Mouse (Mus musculus) heart, embryonic 14.5 days (tissue): Measurements from ENCODE around the gene Rapgef2. TPM values are rescaled to one million over a fixed set of nuclear protein-coding genes. Genes with fewer than 3 reads are reported as not detected.

ENCODE experiments used
- ATAC-seq: fragments of 200-750 bp; cut with Nextera tagmentation; 2 replicates; pipeline ENCODE4 v1.8.0; 2017; ENCODE audit warnings: low read depth, moderate TSS enrichment; ENCODE audit not compliant: insufficient number of reproducible peaks, insufficient read depth, low FRiP score
- H3K27ac ChIP-seq, 2 experiments: fragments of 200-500 bp in 1 of 2; fragments of 300-500 bp in 1 of 2; sonication (generic) in 1 of 2; replicated peaks in 1 of 2; 2 replicates each; pipeline ENCODE4 v1.5.1; 2012 to 2014; ENCODE audit warnings: low read depth in 2 of 2, low read length in 2 of 2, control low read depth in 1 of 2, mild to moderate bottlenecking in 1 of 2, mixed read lengths in 1 of 2; ENCODE audit not compliant: control insufficient read depth in 1 of 2, insufficient read depth in 1 of 2
- H3K27me3 ChIP-seq: fragments of 300-500 bp; sonication (generic); 2 replicates; pipeline ENCODE4 v1.6.1; 2014; ENCODE audit warnings: mild to moderate bottlenecking, low read length, control low read depth; ENCODE audit not compliant: control insufficient read depth, insufficient read depth
- H3K36me3 ChIP-seq: fragments of 300-500 bp; sonication (generic); 2 replicates; pipeline ENCODE4 v1.6.1; 2014; ENCODE audit warnings: mild to moderate bottlenecking, control low read depth, low read length, mixed read lengths; ENCODE audit not compliant: control insufficient read depth, insufficient read depth
- H3K4me1 ChIP-seq, 2 experiments: fragments of 200-500 bp in 1 of 2; fragments of 300-500 bp in 1 of 2; sonication (generic) in 1 of 2; 2 replicates each; pipeline ENCODE4 v1.6.1; 2012 to 2014; ENCODE audit warnings: low read length in 2 of 2, control low read depth in 1 of 2, mixed read lengths in 1 of 2; ENCODE audit not compliant: control insufficient read depth in 2 of 2, insufficient read depth in 2 of 2
- H3K4me2 ChIP-seq: fragments of 300-500 bp; sonication (generic); 2 replicates; pipeline ENCODE4 v1.6.1; 2014; ENCODE audit warnings: mild to moderate bottlenecking, low read length
- H3K4me3 ChIP-seq, 2 experiments: fragments of 200-500 bp in 1 of 2; fragments of 300-500 bp in 1 of 2; sonication (generic) in 1 of 2; 2 replicates each; pipeline ENCODE4 v1.5.1; 2012 to 2014; ENCODE audit warnings: low read length in 2 of 2, mild to moderate bottlenecking in 2 of 2, control low read depth in 1 of 2, low read depth in 1 of 2, moderate library complexity in 1 of 2; ENCODE audit not compliant: control insufficient read depth in 1 of 2, insufficient read depth in 1 of 2
- H3K9ac ChIP-seq: fragments of 300-500 bp; sonication (generic); 2 replicates; pipeline ENCODE4 v1.6.1; 2014; ENCODE audit warnings: mild to moderate bottlenecking, low read length
- H3K9me3 ChIP-seq: fragments of 300-500 bp; sonication (generic); 2 replicates; pipeline ENCODE4 v1.6.1; 2016; ENCODE audit warnings: low read length, control low read depth; ENCODE audit not compliant: control insufficient read depth
- WGBS: fragments of 180-500 bp; shearing (Covaris S2); extraction: QIAGEN DNeasy Blood & Tissue Kit; methylation state at CpG from one replicate; pipeline ENCODE4 v1.1.7; 2014; 5-methylcytosine and 5-hydroxymethylcytosine counted together
- polyA plus RNA-seq: library from polyadenylated mRNA; unstranded; fragments of >200 nt; fragmentation: Nextera tagmentation; extraction: Ambion mirVana; gene quantifications from 2 replicates; pipeline ENCODE4 v1.2.1, GENCODE M21; 2014

The Rapgef2 gene
- polyA plus RNA-seq = 7.3 and 8.0 TPM in 2 replicates

DNA sequence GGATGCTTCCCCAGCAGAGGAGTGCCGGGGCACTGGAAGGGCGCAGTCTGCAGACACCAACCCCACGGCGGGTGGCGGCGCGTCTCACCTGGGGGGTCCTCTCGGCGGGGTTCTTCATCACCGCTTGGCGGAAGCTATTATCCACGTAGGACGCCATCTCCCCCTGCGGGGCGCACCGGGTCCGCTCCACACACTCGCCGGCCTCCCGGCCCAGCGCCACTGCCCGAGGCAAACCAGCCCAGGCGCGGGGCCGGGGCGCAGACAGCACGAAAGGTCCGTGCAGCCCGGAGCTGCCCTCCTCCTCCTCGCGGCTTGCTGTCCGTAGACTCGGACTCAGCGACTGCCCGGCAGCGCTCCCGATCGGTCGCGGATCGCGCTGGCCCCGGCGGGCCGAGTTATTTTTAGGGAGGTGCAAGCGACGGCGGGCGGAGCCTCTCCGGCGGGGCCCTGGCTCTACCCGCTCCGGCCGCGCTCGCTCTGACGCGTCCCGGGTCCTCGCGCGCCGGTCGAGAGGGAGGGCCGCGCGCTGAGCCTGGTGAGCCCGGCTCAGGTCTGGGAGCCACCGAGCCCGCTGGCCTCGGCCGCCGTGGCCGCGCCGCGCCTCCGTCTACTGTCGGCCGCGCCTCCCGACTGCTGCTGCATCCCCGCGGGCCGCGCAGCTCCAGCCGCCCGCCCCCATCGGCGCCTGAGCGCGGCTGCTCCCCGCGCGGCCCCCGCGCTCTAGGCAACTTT, at the start of gene Rapgef2:
TSS of gene Rapgef2 (minus strand) at position 142 of the 732 bp plus-strand sequence.
- Histone ChIP-seq H3K4me3 (peak within 1 kb of the TSS; percentile 90 to 99), H3K9ac (peak within 1 kb of the TSS; percentile 89), H3K27me3 (peaks cover 8% of the 10 kb centered on the region; the same call in 1 of the 2 replicates), H3K4me1 (peaks cover 15 to 39% of the 10 kb centered on the region in 2 experiments), H3K36me3 (no peaks in the 10 kb centered on the region), H3K9me3 (no peaks in the 10 kb centered on the region), H3K27ac (peak within 1 kb of the TSS; percentile 95 to 98), H3K4me2 (peak within 1 kb of the TSS; percentile 89)
- peak; percentile 80 for ATAC-seq
- WGBS = under 1% methylated on average over 93 of the region's 97 CpGs

- ATAC-seq = no peak
- 50% methylated on average over 8 of the region's 8 CpGs for WGBS
- Histone ChIP-seq H3K36me3 (no peaks in the 10 kb centered on the region), H3K9me3 (no peaks in the 10 kb centered on the region), H3K27ac (no peak overlapping the region), H3K4me2 (no peak overlapping the region), H3K4me1 (no peaks in the 10 kb centered on the region), H3K27me3 (no peaks in the 10 kb centered on the region), H3K4me3 (no peak overlapping the region), H3K9ac (no peak overlapping the region)
Observed at GRCm38 (mm10) chr3:79333643-79334200, 47.4 kb upstream of the Rapgef2 start.

GRCm38 (mm10) chr3:79333051-79333450, 46.7 kb upstream of the Rapgef2 start:
- WGBS = 73% methylated on average over 7 of the region's 7 CpGs
- H3K36me3 ChIP-seq = no peaks in the 10 kb centered on the region
- H3K4me1 ChIP-seq = no peaks in the 10 kb centered on the region
- no peaks in the 10 kb centered on the region for H3K9me3 ChIP-seq
- no peak overlapping the region for H3K27ac ChIP-seq
- no peak for ATAC-seq
- H3K9ac ChIP-seq = no peak overlapping the region
- no peak overlapping the region for H3K4me3 ChIP-seq
- no peaks in the 10 kb centered on the region for H3K27me3 ChIP-seq
- no peak overlapping the region for H3K4me2 ChIP-seq

DNA sequence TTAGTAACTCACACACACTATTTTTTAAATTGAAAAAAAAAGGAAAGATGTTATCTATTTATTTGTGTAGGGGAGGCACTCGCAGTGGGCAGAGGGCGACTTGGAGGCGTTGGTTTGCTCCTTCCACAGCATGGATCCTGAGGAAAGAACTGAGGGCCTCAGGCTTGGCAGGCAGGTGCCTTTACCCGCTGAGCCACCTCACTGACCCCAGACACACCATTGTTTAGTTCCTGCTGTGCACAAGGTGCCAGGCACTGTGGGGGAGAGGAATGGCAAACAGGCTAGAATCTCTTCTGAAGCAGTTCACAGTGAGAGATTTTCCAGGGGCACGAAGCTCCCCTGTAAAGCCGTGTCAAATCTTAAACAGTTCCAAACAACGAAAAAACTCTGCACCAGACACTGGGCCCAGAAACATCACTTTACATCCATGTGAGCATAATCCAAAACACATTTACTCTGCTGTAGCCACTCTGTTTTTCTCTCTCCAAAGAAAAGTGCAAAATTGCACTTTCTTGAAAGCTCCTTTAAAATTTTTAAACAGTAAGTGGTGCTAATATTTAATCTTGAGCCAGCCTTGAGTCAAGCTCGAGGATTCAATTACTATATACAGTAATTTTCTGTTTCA, 43.5 kb upstream of the Rapgef2 start:
- no peak overlapping the region for H3K4me2 ChIP-seq
- H3K36me3 ChIP-seq = no peaks in the 10 kb centered on the region
- peaks cover 2% of the 10 kb centered on the region in 2 experiments; a peak in 1 of 4 replicates for H3K4me1 ChIP-seq
- H3K27ac ChIP-seq = no peak overlapping the region
- H3K9me3 ChIP-seq = no peaks in the 10 kb centered on the region
- no peak overlapping the region for H3K9ac ChIP-seq
- 40% methylated on average over 8 of the region's 8 CpGs for WGBS
- no peaks in the 10 kb centered on the region for H3K27me3 ChIP-seq
- no peak for ATAC-seq
- no peak overlapping the region for H3K4me3 ChIP-seq

GRCm38 (mm10) chr3:79324697-79325526, 38.6 kb upstream of the Rapgef2 start:
- H3K27ac ChIP-seq = no peak overlapping the region
- H3K36me3 ChIP-seq = no peaks in the 10 kb centered on the region
- H3K4me3 ChIP-seq = no peak overlapping the region
- ATAC-seq = no peak
- no peaks in the 10 kb centered on the region for H3K9me3 ChIP-seq
- WGBS = 44% methylated on average over 10 of the region's 10 CpGs
- H3K9ac ChIP-seq = no peak overlapping the region
- H3K4me1 ChIP-seq = peaks cover 5% of the 10 kb centered on the region in 2 experiments; a peak in 2 of 4 replicates
- H3K27me3 ChIP-seq = no peaks in the 10 kb centered on the region
- peak overlapping the region; percentile 38 for H3K4me2 ChIP-seq

DNA sequence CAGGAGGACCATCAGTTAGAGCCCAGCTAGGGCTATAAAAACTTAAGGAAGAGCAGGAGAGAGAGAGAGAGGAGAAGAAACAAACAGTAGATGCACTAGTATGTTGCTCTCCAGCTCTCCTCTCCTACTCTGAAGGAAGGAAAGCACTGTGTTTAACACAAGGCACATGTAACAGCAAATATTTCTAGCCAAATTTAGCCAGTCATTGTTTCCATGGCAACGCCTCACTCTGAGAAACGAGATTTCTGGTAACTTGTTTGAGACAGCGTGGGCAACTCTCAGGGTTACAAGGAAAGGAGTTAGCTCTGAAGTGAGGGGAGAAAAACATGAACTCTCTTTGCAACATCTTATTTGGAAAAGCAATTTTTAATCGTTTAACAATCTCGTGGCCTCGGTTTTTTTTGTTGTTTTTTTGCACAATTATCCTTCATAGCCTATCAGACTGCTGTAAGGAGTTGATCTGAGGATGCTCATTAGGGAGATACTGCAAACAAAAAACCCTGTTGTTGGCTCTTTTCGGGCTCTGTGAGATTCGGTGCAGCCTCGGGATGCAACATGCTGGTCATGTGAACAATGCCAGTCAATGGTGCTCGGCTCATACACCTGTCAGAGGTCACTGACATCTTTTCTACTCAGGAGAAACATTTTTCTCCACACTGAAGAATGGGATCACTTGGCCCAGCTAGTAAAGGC, 27.8 kb upstream of the Rapgef2 start:
- Histone ChIP-seq H3K4me2 (no peak overlapping the region), H3K4me1 (no peaks in the 10 kb centered on the region), H3K9me3 (no peaks in the 10 kb centered on the region), H3K36me3 (no peaks in the 10 kb centered on the region), H3K27me3 (no peaks in the 10 kb centered on the region), H3K9ac (no peak overlapping the region), H3K4me3 (no peak overlapping the region), H3K27ac (no peak overlapping the region)
- WGBS = 68% methylated on average over 10 of the region's 10 CpGs
- ATAC-seq = no peak

GRCm38 (mm10) chr3:79311895-79312294, 25.6 kb upstream of the Rapgef2 start:
- no peaks in the 10 kb centered on the region for H3K9me3 ChIP-seq
- no peaks in the 10 kb centered on the region for H3K27me3 ChIP-seq
- H3K9ac ChIP-seq = no peak overlapping the region
- ATAC-seq = no peak
- no peaks in the 10 kb centered on the region for H3K36me3 ChIP-seq
- no peak overlapping the region for H3K4me3 ChIP-seq
- H3K4me1 ChIP-seq = no peaks in the 10 kb centered on the region
- H3K4me2 ChIP-seq = no peak overlapping the region
- no peak overlapping the region for H3K27ac ChIP-seq
